Mouse (Mus musculus) urinary bladder, postnatal 10 days (tissue): ENCODE measurements around the gene Rps6ka4.

Experiments used
- DNase-seq: peaks from one replicate; pipeline ENCODE4 v3.0.0; 2022; ENCODE audit warnings: low spot score

The Rps6ka4 gene

DNA sequence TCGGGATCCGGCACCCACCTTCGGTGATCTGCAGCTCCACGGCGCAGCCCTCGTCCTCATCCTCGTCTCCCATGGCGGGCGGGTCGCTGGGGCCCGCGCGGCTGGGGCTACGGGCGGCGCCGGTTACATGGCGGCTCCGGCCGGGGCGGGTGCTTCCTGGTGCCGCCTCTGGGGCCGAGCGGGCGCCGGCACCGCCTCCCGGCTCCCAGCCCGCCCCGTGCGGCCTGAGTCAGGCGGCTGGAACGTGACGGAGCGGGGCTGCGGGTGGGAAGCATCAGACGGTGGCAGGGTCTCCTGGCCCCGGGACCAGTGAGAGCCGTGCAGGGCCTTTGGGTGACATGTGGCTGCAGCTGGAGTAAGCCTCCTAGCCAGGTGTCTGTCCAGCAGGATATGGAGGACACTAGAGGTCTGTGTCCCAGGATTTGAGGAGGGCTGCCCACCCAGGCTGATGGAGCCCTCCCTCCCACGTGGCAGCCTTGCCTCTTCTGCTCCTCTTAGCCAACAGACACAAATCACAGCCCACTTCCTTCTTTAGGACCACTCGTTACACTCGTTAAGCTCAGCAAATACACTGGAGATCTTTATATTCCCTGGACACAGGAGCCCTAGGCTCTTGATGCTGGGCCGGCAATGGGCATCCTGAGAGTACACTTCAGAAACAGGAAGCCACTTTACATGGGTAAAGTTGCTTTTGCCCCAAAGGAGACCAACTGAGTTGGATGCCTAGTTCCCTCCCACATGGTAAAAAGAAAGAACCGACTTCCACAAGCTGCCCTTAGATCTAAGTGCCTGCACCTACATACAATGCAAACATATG is at the start of gene Rps6ka4:
TSS of gene Rps6ka4 (minus strand) at position 162 of the 817 bp plus-strand sequence.
- no peak for DNase-seq

DNA sequence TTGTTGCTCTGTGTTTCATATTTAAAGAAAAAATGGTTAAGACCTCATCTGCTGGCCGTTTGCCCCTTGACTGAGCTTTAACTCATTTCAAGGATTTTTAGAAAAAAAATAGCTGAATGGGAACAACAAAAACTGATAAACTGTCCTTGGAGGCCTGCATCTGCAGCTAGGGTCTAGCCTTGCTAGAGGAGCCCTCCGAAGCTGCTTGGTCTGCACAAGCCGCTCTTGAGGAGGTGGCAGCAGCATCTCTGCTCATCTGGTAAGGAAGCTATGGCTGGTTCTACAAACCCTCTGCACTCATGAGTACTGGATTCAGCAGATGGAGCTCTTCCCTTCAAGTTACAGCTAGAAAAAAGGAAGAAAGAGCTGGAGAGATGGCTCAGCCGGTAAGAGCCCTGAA is 37.5 kb upstream of the Rps6ka4 start:
- DNase-seq: no peak

DNA sequence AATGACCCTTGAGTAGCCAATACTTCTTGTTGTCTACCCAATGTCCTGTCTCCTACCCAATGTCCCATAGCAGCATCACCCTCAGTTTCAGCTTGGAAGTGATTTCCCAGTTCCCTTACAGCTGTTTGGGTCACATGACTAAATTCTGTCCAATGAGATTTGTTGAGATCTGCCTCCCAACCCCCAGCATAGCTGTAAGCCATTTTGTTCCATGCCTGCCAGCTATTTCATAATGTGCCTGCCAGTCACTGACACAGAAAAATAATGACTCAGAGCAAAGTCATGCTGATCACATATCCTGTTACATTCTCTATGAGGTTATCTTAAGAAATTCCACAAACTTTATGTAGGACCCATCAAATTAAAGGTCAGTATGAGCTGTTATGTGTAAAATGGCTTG is 36.4 kb upstream of the Rps6ka4 start:
- no peak for DNase-seq

DNA sequence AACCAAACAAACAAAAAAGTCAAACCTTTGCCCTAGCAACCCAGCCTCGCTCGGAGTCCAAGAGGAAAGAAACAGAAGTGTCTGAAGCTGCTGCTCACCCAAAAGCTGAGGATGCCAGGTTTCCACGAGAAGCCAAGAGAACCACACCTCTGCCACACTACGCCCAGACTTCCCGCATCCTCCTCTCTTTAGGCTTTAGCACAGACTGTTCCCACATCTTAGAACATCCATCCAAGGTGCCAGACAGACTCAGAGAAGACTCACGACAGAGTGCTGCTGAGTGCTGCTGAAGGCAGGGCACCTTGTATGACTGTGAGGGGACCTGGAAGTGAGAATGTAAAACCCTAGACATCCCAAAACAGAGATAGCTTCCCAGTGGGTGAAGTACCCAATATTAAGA is 35.4 kb upstream of the Rps6ka4 start:
- no peak for DNase-seq

DNA sequence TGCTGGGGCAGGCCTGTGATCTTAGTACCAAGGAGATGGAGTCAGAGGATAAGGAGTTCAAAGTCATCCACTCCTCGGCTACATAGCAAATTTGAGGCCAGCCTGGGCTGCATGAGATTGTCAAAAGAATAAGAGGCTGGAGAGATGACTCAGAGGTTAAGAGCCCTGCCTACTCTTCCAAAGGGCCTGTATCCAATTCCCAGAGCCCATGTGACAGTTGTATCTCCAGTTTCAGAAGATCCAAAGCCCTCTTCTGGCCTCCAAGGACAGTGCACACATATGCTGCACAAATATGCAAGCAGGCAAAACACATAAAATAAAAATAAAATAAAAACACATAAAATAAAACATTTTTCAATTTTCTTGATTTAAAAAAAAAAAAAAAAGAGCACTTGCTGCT is 33.8 kb upstream of the Rps6ka4 start:
- no peak for DNase-seq

DNA sequence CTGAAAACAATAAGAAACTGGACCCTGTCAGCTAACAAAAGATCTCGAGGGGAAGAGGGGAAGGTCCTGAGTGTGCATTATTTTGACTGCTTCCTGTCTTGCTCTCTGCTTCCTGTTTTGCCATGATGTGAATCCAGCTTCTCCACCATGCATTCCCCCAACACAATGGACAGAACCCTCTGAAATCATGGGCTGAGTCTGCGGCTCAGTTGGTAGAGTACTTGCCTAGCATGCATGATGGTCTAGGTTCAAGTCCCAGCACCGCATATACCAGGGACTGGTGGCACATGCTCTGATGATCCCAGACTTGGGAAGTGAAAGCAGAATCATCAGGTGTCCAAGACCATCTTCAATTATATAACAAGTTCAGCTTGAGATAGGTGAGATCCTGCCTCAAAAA is 32.3 kb upstream of the Rps6ka4 start:
- DNase-seq: no peak

DNA sequence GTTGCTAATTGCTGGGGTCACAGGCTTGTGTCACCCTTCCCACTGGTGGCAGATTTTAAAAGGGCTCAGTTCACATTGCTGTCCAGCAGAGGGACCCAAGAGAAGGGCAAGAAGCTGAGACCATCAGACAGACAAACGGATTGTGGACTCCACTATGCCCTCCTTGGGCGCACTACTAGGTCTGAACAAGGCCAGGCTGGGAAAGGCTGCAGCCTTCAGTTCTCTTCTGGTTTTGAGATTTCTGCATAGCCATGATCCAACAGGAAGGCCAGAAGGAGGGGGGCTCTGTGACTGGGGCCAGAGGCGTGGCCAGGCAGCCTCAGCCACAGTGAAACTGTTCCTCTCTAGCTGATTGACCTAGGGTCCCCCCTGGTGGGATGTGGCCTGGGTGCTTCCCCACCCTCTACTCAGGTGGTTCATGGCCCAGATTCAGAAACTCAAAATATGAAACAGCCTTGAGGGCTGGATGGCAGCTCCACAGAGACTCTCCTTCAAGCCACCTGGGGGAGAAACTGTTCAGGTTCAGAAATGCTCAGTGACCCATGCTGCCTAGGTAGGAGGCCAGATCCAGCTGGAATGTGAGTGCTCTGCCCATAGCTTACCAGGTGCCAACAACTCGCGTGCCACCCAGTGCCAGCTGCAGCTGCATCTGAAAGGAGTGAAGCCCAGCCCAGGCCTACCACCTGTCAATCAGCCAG is 31.3 kb upstream of the Rps6ka4 start:
- DNase-seq: no peak

DNA sequence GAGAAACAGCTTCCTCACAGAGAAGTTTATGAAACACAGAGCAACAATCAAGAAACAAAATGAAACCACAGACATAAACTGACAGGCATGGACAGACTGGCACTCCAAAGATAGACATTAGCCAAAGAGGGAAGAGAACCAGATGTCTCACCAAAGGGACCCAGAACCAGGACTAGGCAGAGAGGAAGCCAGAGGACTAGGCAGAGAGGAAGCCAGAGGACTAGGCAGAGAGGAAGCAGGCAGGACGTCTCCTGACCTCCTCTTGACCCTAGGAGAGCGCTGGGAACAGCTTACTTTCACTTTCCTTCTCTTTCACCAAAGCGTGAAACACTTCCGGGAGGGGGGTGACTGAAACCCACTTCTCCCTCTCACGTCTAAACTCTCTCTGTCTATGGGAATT is 28.9 kb upstream of the Rps6ka4 start:
- DNase-seq: no peak

DNA sequence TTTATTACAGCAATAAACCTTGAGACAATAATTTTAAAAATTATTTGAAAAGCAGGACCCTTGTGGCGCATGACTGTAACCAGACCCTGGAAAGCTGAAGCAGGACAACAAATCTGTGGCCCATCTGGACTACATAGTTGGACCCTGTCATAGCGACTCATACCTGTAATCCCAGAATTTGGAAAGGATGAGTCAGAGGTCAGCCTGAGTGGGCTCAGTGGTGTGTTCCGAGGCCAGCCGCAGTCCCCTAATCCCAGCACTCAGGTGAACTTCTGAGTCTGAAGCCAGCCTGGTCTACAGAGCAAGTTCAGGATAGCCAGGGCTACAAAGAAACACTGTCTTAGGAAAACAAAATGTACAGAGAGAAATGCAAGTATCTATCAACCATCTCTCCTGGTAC is 21.0 kb upstream of the Rps6ka4 start:
- DNase-seq: no peak

DNA sequence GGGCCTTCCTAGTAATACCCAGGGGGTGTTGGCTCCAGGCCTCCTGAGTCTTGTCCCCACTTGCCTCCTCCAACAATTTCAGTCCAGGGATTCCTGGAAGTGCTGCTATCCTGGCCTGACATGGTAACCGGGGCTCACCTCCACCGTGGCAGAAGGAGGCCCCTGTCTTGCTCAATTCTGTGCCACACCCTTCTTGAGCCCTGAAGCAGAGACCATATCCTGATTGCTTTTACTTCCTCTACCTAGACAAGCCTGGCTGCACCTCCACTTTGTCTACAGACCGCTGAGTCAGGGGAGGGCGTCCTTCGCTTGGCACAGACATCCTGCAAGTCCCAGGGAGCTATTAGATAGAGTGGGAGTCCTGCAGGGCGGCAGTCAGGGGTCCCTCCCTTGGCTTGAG is 20.3 kb upstream of the Rps6ka4 start:
- no peak for DNase-seq

DNA sequence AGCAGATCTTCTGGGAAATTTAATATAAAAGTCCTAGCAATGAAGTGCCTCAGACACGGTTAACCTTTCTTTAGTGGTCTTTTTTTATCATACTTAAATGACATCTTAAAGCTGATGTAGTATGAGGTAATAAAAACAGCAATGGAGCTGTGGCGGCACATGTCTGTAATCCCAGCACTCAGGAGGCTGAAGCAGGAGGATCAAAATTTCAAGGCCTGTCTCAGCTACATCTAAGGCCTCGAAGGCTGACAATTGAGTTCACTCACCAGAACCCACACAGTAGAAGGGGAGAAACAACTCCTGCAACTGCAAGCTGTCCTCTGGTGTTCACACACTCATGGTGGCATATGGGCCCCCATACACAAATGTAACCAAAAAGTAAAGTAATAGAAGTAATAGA is 19.5 kb upstream of the Rps6ka4 start:
- no peak for DNase-seq

DNA sequence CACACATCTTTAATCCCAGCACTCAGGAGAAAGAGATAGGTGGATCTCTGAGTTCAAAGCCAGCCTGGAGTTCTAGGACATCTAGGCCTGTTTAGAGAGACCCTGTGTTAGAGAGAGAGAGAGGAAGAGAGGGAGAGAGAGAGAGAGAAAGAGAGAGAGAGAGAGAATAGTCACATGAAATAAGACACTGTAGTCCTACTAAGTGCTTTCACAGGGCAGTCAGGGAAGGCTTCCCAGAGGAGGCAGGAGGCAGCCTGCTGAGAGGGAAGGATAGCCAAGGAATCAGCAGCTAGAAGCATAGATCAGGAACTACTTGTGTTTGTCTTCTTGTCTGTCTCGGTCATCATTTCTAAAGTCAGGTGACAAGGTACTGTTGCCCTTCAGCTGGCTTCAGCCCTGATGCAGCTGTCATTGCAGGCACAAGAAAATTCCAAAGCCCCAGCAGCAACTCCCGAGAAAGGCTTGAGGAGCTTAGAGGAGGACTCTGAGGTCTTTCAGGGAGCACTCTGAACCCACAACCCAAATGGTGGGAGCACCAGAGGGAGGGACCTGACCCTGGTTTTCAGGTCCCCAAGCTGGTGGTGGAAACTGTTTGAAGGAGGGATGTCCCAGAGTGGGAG is 18.7 kb upstream of the Rps6ka4 start:
- DNase-seq: no peak

DNA sequence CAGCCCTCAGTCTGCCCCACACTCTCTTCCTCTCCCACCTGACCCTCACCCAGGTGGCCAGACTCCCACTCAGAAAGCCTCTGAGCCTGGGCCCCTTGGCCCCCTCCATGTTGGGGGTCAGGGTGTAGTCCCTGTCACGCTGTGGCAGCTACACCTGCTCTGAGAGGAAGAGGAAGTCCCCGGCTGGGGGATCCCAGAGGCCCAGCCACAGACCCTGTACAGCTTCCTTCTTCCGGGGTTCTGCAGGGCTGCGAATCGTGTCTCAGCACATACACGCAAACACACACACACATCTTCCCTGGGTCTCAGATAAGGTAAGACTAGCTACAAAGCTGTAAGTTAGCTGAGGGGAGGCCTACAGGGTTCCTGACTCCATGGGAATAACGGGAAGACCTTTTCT is 17.6 kb upstream of the Rps6ka4 start, which contains the start of gene Ccdc88b:
TSS of gene Ccdc88b (minus strand) at position 181 of the 400 bp plus-strand sequence.
- DNase-seq: no peak

DNA sequence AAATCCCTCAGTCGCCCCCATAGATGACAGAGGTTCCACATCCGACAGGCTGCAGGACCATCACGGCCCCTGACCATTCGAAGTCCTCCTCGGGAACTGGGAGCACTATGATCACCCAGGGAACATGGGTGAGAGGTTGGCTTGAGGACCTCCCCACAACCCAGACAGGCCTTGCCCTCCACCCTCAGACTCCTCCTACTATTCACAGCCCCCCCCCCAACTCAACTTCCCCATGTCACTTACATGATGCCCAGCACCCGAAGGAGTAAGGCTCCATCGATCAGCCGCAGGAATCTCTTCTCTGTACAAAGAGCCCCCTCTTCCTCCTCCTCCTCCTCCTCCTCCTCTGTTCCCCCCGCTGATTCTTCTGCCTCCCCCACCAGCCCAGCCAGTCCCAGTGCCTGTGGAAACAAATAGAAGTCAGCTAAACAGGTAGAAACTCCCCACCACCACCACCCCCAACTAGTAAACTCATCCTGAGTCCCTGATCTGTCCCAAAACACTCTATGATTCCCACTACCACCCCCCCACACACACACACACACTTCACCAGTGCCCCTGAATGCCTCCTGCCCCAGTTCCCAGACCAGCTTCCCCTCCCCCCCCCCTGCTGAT is 17.1 kb upstream of the Rps6ka4 start:
- DNase-seq: peak; percentile 6

DNA sequence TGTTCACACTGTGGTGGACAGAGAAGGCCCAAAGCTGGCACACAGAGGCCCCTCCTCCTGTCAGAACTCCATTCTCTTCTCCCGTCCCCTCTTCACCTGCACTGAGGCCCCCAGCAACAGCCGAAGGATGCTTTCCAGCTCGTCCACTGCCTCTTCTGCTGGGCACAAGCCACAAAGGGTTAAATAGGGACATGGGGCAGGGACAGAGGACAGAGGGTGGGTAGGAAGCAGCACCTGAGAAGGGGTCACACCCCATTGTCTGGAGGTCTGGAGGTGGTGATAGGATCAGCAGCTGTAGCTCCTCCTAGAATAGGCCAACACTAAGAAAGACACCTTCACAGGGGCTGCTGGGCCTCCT is 16.5 kb upstream of the Rps6ka4 start:
- peak; percentile 7 for DNase-seq

DNA sequence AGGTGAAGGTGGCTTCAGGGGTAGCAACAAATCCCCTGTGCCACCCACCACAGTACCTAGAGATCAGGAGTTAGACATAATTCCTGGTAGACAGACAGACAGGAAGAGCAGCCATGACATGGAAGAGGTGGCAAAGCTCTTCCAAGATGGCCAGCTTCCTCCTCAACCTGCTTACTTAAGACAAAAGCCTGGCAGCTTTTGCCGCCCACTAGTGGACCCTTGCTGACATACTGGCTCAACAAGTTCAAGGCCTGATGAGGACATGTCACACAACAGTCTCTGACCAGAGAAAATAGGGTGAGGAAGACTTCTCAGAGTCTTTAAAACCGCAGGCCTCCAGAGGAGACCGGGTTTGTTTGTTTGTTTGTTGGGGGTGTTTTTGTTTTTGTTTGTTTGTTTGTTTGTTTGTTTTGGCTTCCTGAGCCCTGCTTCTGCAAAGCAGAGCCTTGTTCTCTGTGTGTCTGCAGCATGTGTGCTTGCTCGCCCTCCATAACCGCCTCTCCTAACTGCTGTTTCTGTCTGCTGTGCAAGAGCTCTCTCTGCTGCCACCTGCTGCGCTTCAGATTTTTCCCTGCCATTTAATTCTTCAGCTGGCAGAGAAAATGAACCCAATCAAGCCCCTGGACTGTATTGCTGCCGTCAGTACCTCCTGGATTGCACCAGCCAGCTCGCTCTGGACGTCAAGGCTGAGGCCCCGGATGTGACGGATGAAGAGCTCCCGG is 16.0 kb upstream of the Rps6ka4 start:
- DNase-seq: peak; percentile 5

DNA sequence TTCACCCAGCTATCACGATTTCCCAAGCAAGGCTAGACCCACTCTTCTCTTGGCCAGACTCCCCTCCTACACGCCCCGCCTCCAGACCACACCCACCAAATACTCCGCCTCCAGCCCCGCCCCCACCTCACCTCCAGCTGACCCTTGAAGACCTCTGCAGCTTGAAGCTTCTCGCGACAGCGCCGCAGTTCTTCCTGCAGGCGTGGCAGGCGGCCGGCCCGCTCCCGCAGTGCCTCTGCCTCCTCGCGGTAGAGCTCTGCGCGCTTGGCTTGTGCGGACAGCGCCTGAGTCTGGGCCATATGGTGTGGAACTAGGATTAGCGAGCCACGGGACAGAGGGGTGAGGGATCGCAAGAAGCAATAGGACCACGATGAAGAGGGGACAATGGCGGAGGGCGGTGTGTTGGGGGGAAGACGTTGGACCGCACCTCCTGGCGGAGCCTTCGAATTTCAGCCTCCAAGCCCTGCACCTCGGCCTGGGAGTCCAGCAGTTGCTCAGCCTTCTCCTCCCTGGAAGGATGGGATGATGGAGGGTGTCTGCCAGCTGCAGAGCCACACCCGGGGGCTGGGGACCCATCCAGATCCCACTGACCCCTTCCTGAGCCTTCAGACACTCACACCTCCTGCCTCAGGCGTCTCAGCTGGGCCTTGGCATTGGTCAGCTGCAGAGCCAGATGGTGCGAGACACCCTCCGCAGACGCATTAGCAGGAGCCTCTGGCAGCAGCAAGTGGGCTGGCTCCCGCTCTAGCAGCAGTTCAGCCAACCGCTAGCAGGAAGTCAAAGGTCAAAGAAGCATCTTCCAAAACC is 15.0 kb upstream of the Rps6ka4 start:
- DNase-seq: peak; percentile 9

DNA sequence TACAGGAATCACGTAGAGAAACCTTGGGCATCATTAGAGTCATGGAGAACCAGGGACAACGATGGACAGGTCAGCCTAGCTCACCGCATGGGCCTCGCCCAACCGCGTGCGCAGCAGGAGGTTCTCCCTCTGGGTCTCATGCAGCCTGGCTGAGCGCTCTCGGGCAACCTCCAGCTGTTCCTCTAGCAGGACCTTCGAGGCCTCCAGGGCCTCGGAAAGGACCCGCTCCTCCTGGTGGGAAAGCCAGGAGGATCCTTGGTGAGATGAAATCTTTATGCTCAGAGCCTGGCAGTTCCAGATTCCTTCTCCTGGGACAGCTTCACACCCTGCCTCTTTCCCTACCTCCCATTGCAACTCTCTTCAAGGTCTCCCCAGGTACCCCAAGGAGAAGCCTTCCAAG is 14.2 kb upstream of the Rps6ka4 start:
- no peak for DNase-seq

DNA sequence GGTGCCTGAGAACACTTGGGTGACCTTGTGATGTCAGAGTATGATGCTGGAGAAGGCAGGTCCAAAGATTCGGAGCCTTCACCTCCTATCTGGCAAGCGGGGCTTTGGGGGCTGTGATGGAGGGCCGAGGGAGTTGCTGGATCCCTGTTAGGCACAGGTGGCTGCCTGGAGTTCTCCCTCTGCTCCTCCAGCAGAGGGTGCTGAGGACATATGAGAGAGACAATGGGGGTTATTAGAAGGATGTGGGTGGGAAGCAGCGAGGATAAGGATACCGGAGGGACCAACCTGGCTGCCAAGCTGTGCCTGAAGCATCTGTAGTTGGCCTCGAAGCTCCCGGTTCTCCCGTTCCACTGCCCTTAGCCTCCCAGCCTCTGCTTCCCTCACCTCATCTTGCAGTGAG is 13.5 kb upstream of the Rps6ka4 start:
- no peak for DNase-seq

DNA sequence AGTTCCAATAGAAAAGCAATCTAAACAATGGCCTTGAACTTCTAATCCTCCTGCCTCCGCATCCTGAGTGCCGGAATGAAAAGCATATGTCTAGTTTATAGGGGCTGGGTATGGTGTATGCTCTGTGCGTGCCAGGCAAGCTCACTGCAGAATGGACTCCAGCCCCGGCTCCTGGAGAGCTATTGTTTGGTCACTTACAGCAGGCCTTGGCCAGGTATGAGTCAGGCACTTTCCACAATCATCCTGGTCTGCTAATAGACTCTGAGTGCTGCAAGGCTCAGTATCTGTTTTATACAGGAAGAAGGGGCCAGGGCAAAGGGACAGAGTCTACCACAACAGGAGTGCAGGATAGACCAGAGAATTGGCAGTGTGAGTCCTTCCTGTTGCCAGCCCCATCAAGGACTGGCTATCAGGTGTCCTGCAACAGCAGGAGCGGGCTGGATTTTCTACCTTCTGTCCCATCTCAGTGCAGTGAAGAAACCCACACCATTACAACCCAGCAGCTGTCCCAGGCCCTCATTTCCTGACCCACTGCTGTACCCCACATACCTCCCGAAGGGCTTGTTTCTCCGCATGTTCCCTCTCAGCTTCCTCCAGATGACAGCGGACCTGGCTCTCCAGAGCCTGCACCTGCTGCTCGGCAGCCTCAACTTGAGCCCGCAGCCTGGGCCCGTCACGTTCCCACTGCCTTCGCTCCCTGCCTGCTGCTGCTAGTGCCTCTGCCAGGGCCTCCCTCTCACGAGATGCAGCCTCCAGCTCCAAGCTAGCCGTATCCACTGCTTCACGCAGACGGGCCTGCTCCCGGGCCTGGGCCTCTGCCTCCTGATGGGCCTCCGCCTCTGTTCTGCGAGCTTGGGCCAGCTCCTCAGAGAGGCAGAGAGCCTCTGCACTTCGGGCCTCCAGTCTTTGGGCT is 12.2 kb upstream of the Rps6ka4 start:
- DNase-seq: no peak
